Mouse (Mus musculus): ENCODE measurements at regions not wholly inside any gene's neighbourhood (a gene's known extent, or its start where the extent isn't known, plus 50 kb on each side); places are given as distances from the start of the nearest gene placed in this dataset.

- Histone ChIP-seq H3K36me3 (no peaks in the 10 kb centered on the region), H3K27me3 (ENCODE audit: low read depth, poor library complexity, severe bottlenecking) (0 out of 2 replicates have a peak, but pooled peaks cover 7% of the 10 kb centered on the region), H3K4me3 (no peak overlapping the region), H3K9me3 (replicated peaks) (no peaks in the 10 kb centered on the region), H3K27ac (no peak overlapping the region), H3K4me1 (peaks cover 51% of the 10 kb centered on the region)
- no peak for DNase-seq (ENCODE audit: low spot score)
- WGBS = 82% methylated on average over 4 of the region's 4 CpGs
Observed at GRCm38 (mm10) chr4:131062592-131062991, 118.4 kb downstream of the Matn1 start.

DNA sequence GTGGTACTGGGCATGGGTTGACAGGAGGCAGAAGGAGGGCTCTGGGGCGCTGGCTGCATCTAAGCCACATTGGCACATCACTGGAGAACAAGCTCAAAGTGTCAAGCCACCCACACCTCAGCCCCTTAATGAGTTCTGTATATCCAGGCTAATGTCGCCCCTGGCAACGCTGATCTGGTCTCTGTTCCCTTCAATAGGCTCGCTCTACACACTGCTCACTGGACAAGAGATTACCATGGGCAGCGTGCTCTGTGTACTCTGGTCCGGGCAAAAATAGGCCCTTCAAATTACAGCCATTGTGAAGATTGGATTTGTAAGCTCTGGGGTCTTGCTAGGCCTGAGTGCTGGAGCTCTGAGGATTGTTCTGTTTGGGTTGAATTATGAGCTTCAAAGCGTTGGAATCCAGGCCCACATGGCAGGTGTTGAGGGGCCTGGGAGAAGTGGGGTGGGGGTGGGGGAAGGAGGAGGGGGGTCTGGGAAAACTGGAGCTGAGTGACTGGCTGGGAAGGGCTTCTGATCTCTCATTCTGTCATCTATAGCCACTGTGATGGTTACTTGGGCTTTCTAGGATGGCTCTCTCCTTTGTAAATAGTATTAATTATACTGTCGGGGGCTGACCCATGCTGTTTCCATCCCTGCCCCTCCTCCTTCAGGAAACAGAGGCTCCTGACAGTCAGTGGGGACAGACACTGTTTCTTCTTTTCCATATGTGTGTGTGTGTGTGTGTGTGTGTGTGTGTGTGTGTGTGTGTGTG, 122.2 kb downstream of the Matn1 start:
- DNase-seq (ENCODE audit: low spot score) = no peak
- Histone ChIP-seq H3K4me1 (peaks cover 30% of the 10 kb centered on the region), H3K4me3 (no peak overlapping the region), H3K27ac (peak overlapping the region; percentile 21; the same call in 1 of the 2 replicates), H3K9me3 (replicated peaks) (no peaks in the 10 kb centered on the region), H3K36me3 (no peaks in the 10 kb centered on the region), H3K27me3 (ENCODE audit: low read depth, poor library complexity, severe bottlenecking) (0 out of 2 replicates have a peak, but pooled peaks cover 7% of the 10 kb centered on the region)
- 54% methylated on average over 8 of the region's 8 CpGs for WGBS

DNA sequence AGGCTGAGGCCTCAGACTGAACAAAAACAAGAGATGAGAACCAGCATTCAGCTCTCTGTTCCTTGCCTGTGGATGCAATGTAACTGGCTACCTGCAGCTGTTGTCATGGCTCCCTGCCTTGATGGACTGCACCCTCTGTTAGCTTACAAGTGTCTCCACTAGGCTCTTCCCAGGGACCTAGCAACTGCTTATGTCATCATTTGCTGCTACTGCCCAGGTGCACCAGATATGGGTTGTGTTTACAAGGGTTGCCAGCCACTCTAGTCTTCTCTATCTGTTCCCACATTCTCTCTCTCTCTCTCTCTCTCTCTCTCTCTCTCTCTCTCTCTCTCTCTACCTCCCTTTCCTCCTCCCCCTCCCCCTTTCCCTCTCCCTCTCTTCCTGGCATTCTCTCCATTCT, 126.4 kb downstream of the Matn1 start:
- H3K4me1 ChIP-seq = peaks cover 34% of the 10 kb centered on the region
- no peaks in the 10 kb centered on the region for H3K27me3 ChIP-seq (ENCODE audit: low read depth, poor library complexity, severe bottlenecking)
- no peaks in the 10 kb centered on the region for H3K9me3 ChIP-seq (replicated peaks)
- DNase-seq (ENCODE audit: low spot score) = no peak
- no peak overlapping the region for H3K27ac ChIP-seq
- no peak overlapping the region for H3K4me3 ChIP-seq
- H3K36me3 ChIP-seq = no peaks in the 10 kb centered on the region

GRCm38 (mm10) chr4:131072623-131073022, 128.4 kb downstream of the Matn1 start:
- WGBS = 88% methylated on average over 2 of the region's 2 CpGs
- no peak overlapping the region for H3K4me3 ChIP-seq
- peaks cover 17% of the 10 kb centered on the region for H3K4me1 ChIP-seq
- no peaks in the 10 kb centered on the region for H3K36me3 ChIP-seq
- H3K27me3 ChIP-seq (ENCODE audit: low read depth, poor library complexity, severe bottlenecking) = no peaks in the 10 kb centered on the region
- DNase-seq (ENCODE audit: low spot score) = no peak
- no peak overlapping the region for H3K27ac ChIP-seq
- H3K9me3 ChIP-seq (replicated peaks) = no peaks in the 10 kb centered on the region

DNA sequence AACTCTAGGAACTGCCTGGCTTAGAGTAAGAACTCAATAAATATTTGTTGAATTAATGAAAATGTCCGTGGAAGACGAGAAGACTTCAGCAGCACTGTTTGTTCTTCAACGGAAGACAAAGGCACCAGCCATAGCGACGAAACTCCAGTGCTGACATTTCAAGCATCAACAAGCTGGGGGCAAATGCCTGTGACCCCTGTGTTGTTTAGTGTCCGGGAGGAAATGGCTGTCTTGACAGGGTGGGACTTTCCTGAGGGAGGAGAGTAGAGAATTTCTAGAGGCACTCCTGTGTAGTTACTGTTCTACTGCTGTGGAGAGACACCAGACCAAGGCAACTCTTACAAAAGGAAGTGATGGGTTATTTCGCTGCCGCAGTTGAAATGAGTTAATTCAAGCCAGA, 129.2 kb downstream of the Matn1 start:
- WGBS = 63% methylated on average over 8 of the region's 8 CpGs
- H3K27ac ChIP-seq = peak overlapping the region; percentile 0; the same call in 1 of the 2 replicates

DNA sequence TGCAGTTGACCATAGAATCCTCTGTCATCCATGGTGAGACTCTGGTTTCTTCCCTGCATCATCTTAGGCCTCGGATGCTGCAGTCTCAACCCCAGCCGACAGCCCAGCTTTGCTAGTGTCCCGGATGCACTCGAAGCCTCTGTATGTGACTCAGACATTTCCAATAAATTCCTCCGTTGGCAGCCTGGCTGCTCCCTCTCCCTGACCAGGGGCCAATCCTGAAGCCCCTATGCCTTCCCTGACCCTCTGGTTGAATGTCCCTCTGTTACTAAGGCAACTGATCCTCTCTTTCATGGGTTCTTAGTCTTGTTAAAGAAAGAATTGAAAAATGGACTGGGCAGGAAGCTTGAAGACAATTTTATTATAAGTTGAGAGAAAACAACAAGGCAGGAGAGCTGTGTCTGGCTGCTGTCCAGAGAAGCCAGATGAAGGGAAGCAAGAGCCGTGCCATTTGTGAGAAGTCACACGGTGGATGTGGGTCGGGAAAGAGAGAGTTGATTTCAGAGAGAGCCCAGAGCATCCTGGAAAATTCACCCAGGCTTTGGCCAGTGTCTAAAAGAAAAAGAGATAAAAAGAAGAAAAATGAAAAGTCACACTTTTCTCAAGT, 131.2 kb downstream of the Matn1 start:
- no peaks in the 10 kb centered on the region for H3K36me3 ChIP-seq
- WGBS = 85% methylated on average over 8 of the region's 8 CpGs
- peaks cover 29% of the 10 kb centered on the region for H3K4me1 ChIP-seq
- no peak for DNase-seq (ENCODE audit: low spot score)
- no peak overlapping the region for H3K4me3 ChIP-seq
- no peak overlapping the region for H3K27ac ChIP-seq
- H3K9me3 ChIP-seq (replicated peaks) = no peaks in the 10 kb centered on the region
- no peaks in the 10 kb centered on the region for H3K27me3 ChIP-seq (ENCODE audit: low read depth, poor library complexity, severe bottlenecking)

More for the DNA sequence above, 129.2 kb downstream of the Matn1 start:
- DNase-seq (ENCODE audit: low spot score) = no peak
- Histone ChIP-seq H3K27me3 (ENCODE audit: low read depth, poor library complexity, severe bottlenecking) (no peaks in the 10 kb centered on the region), H3K9me3 (replicated peaks) (no peaks in the 10 kb centered on the region), H3K4me1 (peaks cover 16% of the 10 kb centered on the region), H3K4me3 (no peak overlapping the region), H3K36me3 (no peaks in the 10 kb centered on the region)

- WGBS = 58% methylated on average over 3 of the region's 3 CpGs
- H3K4me3 ChIP-seq = no peak overlapping the region
- no peak overlapping the region for H3K27ac ChIP-seq
- H3K27me3 ChIP-seq (ENCODE audit: low read depth, poor library complexity, severe bottlenecking) = no peaks in the 10 kb centered on the region
- H3K4me1 ChIP-seq = peaks cover 29% of the 10 kb centered on the region
- H3K9me3 ChIP-seq (replicated peaks) = no peaks in the 10 kb centered on the region
- no peak for DNase-seq (ENCODE audit: low spot score)
- no peaks in the 10 kb centered on the region for H3K36me3 ChIP-seq
Observed at GRCm38 (mm10) chr4:131076628-131077027, 132.4 kb downstream of the Matn1 start.

DNA sequence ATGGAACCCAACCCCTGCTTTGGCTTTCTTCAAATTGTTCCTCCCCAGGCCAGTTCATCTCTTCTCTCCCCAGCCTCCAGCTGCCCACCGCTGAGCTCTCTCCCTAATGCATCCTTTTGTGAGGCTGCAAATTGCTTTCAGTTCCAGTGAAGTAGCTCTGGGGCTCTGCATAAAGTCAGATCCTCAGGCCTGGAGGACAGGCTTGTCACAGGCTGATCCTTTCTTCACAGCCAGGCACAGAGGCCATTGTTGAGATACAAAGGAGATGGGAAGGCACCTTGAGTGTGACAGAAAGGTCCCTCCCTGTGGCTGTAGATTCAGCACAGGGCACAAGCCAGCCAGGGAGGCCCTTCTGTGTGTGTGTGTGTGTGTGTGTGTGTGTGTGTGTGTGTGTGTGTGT, 135.9 kb downstream of the Matn1 start:
- Histone ChIP-seq H3K27me3 (ENCODE audit: low read depth, poor library complexity, severe bottlenecking) (no peaks in the 10 kb centered on the region), H3K4me1 (peaks cover 20% of the 10 kb centered on the region), H3K4me3 (no peak overlapping the region), H3K9me3 (replicated peaks) (no peaks in the 10 kb centered on the region), H3K27ac (no peak overlapping the region), H3K36me3 (no peaks in the 10 kb centered on the region)
- DNase-seq (ENCODE audit: low spot score) = no peak
- 50% methylated on average over 1 of the region's 1 CpGs for WGBS

DNA sequence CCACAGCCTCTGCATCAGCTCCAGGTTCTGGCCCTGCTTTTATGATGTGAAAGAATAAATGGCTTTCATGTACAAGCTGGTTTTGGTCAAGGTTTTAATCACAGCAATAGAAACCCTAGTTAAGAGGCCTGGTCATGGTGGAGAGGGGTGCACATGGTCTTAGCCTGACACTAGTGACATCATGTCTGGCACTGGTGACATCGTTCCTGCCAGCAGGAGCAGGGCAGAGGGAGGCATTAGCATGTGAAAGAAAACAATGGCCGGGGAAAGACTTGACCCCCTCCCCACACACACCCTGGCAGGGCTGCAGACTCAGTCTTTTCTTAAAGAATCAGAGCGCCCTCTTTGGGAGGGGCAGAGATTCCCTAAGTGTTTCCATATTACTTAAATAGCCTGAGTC, 139.2 kb downstream of the Matn1 start:
- DNase-seq (ENCODE audit: low spot score) = no peak
- Histone ChIP-seq H3K27me3 (ENCODE audit: low read depth, poor library complexity, severe bottlenecking) (no peaks in the 10 kb centered on the region), H3K27ac (no peak overlapping the region), H3K9me3 (replicated peaks) (no peaks in the 10 kb centered on the region), H3K4me1 (peaks cover 22% of the 10 kb centered on the region), H3K4me3 (no peak overlapping the region), H3K36me3 (no peaks in the 10 kb centered on the region)
- 83% methylated on average over 3 of the region's 3 CpGs for WGBS

DNA sequence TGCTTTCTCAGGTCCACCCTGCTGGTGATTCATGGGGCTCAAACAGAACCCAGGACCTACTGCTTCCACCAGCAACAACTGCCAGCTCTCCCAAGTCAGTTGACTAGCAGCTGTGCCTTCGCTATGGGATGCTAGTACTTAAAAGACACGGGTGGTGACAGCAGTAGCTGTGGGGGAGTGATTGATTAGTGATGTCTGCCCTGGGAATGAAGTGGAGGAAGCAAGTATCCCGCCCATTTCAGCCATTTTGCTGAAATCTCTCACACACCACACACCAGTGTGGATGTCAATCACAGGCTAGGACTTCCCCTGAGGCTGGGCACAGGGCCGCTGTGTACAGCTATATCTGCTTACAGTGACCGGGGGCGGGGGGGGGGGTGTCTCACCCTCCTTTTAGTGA, 153.2 kb downstream of the Matn1 start:
- WGBS = 37% methylated on average over 6 of the region's 6 CpGs
- peak; percentile 40 for DNase-seq (ENCODE audit: low spot score)
- Histone ChIP-seq H3K36me3 (no peaks in the 10 kb centered on the region), H3K4me3 (no peak overlapping the region), H3K4me1 (peaks cover 38% of the 10 kb centered on the region), H3K27me3 (ENCODE audit: low read depth, poor library complexity, severe bottlenecking) (peaks cover 3% of the 10 kb centered on the region; the same call in 1 of the 2 replicates), H3K9me3 (replicated peaks) (no peaks in the 10 kb centered on the region), H3K27ac (no peak overlapping the region)

- H3K36me3 ChIP-seq = no peaks in the 10 kb centered on the region
- H3K9me3 ChIP-seq (replicated peaks) = no peaks in the 10 kb centered on the region
- H3K4me1 ChIP-seq = peaks cover 31% of the 10 kb centered on the region
- peaks cover 3% of the 10 kb centered on the region; the same call in 1 of the 2 replicates for H3K27me3 ChIP-seq (ENCODE audit: low read depth, poor library complexity, severe bottlenecking)
- peak; percentile 35 for DNase-seq (ENCODE audit: low spot score)
- peak overlapping the region; percentile 21 for H3K4me3 ChIP-seq
- 53% methylated on average over 10 of the region's 10 CpGs for WGBS
- H3K27ac ChIP-seq = no peak overlapping the region
Observed at GRCm38 (mm10) chr4:131100093-131100795, 156.1 kb downstream of the Matn1 start.

GRCm38 (mm10) chr4:131100796-131101156, 156.6 kb downstream of the Matn1 start:
- WGBS = 21% methylated on average over 13 of the region's 13 CpGs

DNA sequence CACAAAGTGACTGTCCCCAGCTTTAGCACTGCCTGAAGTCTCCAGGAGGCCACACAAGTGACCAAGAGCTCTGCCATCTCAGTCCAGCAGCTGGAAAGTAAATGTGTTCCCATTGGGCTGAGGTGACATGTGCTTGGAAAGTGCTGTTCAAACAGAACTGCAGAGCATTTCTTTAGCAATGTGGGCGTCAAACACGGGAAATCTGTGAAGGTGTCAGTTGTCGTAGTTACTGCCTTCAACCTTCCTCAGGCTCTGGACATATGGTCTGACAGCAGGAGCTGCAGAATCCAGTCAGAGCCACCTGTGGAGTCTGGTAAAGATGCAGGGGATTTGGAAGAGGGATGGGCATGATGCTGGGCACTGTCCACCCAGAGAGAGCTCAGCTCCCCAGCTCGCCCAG, 158.0 kb downstream of the Matn1 start:
- Histone ChIP-seq H3K36me3 (no peaks in the 10 kb centered on the region), H3K4me1 (peaks cover 17% of the 10 kb centered on the region), H3K9me3 (replicated peaks) (no peaks in the 10 kb centered on the region), H3K27me3 (ENCODE audit: low read depth, poor library complexity, severe bottlenecking) (peaks cover 3% of the 10 kb centered on the region; the same call in 1 of the 2 replicates), H3K27ac (no peak overlapping the region), H3K4me3 (no peak overlapping the region)
- DNase-seq (ENCODE audit: low spot score) = no peak
- 81% methylated on average over 4 of the region's 4 CpGs for WGBS

More at GRCm38 (mm10) chr4:131100796-131101156, 156.6 kb downstream of the Matn1 start:
- H3K27me3 ChIP-seq (ENCODE audit: low read depth, poor library complexity, severe bottlenecking) = peaks cover 3% of the 10 kb centered on the region; the same call in 1 of the 2 replicates
- no peaks in the 10 kb centered on the region for H3K9me3 ChIP-seq (replicated peaks)
- peaks cover 31% of the 10 kb centered on the region for H3K4me1 ChIP-seq
- H3K4me3 ChIP-seq = peak overlapping the region; percentile 21
- no peak for DNase-seq (ENCODE audit: low spot score)
- H3K36me3 ChIP-seq = no peaks in the 10 kb centered on the region
- 0 out of 2 replicates have a peak overlapping the region, but pooled peaks have one; percentile 30 for H3K27ac ChIP-seq

Measured in limb, embryonic 10.5 days (tissue).